Mouse (Mus musculus) CD4-positive helper T cell, adult 2 months (primary cell): ENCODE data around the gene Gm45062.
A peak's percentile ranks its signal among the peaks of the same experiment; 100 is the strongest.

ENCODE experiments used
- DNase-seq: peaks from one replicate; pipeline ENCODE4 v3.0.0-alpha.2; 2012; ENCODE audit warnings: low read depth, missing footprints, low spot score

Gene Gm45062

DNA sequence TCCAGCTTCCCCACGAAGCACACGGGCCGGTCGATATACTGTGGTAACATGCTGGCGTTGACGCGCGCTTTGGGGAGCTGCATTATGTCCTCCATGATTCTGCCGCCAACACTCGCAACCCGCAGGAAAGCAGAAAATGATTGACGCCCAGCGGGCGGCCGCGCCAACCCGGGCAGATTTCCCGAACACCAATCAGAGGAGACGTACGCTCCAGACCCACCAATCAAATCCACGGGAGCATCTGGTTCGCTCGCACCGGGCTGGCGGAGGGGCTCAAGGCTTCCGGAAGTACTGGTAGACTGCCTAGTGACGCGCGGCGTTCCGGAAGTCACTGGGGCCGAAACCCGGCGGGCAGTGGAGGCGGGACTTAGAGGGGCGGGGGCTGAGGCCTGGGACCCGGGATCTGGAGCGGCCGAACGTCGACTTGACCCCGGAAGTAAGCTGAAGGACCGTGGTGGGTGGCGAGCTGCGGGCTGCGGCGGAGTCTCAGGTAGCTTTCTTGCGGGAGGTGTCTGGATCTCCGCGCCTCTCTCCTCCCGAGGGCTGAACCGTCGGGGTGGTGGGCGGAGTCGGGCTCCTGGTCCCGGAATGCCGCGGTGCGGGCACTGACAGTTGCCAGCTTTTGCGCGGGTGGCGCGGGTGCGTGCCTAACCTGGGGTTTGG, at the start of gene Gm45062, which contains the start of the genes Rpa3 and Umad1:
Gene Gm45062, plus strand, starts transcription at position 447 of the 663 bp plus-strand sequence.
Gene Rpa3, minus strand, starts transcription at position 170 of the 663 bp plus-strand sequence.
Gene Umad1, plus strand, starts transcription at position 285 of the 663 bp plus-strand sequence.
- DNase-seq: peak; percentile 98

DNA sequence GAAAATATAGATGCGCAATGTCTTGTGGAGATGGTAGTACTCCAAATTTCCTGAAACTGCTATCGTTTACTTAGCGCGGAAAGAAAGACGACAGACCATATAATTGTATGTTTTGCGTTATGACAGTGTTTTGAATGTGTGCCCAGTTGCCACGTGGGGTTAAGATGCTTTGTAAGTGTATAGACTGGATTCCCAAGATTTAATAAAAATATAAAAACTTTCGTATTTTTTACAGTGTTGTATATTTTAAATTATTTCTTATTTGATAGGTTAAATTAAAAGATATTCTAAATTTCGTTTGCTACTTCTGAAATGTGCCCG, 49.4 kb upstream of the Gm45062 start:
- DNase-seq: no peak

- DNase-seq: no peak
These were observed 48.6 kb upstream of the Gm45062 start for GRCm38 (mm10) chr6:8210661-8211060.

GRCm38 (mm10) chr6:8227035-8227434, 32.2 kb upstream of the Gm45062 start:
- no peak for DNase-seq

- DNase-seq: no peak
These were observed 30.7 kb upstream of the Gm45062 start for GRCm38 (mm10) chr6:8228596-8228995.

- DNase-seq: peak; percentile 3
These were observed 934 bp upstream of the Gm45062 start for GRCm38 (mm10) chr6:8258316-8258715.

DNA sequence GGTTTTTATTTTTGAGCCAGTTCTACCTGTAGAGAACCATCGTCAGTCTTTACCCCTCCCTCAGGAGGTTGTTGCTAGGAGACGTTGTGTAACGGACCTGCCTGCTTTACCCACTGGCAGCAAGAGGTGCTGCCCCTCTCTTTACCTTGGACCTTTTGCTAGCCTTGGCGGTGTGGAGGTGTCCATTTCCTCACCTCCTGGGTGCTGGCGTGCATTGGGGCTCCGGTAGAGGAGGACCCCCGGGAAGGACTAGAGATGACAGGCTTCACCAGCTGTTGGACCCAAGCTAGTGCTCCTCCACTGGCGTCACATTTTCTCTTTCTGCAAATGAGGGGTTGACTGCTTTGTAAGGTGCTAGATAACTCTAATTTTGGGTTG, 406 bp downstream of the Gm45062 start:
- DNase-seq: no peak

- DNase-seq: no peak
These were observed 11.8 kb downstream of the Gm45062 start for GRCm38 (mm10) chr6:8271047-8271446.

DNA sequence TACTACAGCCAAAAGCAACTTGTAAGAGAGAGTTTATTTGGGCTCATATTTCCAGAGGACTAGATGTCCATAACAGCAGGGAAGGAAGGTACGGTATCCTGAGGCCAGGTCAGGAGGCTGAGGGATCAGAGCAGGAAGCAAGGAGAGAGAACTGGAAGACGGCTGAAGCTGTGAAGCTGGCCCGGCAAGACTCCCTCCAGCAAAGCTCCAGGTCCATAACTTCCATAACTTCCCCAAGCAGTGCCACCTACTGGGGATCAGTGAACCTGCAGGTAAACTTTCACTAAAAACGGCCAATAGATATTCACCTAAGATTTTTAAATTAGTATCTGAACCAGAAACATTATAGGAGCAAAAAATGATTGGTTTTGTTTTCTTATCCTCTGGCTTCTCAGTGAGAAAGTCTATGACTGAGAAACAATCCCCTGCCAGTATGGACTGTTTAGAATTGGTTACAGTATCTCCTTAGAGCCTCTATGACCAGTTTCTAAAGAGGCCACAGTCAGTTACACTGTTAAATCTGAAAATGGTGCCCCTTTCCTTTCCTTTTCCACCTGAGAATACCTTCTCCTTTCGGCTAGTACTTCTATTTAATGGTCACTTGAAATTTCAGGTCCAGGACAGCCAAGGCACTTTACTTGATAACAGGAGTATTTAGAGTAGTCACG, 15.3 kb downstream of the Gm45062 start:
- peak; percentile 58 for DNase-seq

GRCm38 (mm10) chr6:8275098-8275497, 15.8 kb downstream of the Gm45062 start:
- DNase-seq: peak; percentile 51

DNA sequence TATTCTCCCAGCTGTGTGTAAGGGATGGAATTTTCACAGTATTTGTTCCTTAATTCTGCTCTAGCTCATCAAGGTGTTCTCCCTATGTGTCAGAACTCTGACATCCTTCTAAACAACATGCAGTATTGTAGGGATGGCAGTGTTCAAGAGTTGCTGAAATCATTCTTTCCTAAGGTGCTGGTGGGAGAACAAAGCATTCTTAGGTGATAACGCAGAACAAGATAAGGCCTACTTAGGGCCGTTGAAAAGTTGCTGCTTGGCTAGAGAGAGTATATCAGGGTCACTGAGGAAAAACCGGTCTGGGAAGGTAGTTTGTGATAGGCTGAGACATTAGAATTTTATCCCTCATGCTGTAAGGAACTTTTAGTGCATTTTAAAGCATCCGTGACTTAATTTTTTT, 17.2 kb downstream of the Gm45062 start:
- no peak for DNase-seq

- peak; percentile 55 for DNase-seq
These were observed 19.3 kb downstream of the Gm45062 start for GRCm38 (mm10) chr6:8278426-8279002.

DNA sequence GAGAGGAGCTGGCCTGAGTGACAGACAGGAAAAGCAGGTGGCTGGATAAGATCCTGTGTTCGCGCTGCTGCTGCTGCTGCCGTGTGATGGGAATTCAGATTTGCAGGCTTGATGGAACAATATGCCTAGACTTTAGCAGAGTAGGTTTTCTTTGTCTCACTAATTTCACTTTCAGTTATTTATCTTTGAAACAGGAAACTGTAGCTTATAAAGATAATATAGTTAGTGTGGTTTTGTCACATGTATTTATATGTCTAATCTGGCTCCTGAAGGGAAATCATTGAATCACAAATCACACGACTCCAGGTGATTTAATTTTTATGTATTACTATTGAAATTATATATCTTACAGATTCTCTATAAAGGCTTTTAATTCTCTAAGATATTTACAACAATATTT, 24.0 kb downstream of the Gm45062 start:
- DNase-seq: no peak

GRCm38 (mm10) chr6:8285401-8285960, 26.2 kb downstream of the Gm45062 start:
- DNase-seq: no peak

GRCm38 (mm10) chr6:8286146-8286545, 26.9 kb downstream of the Gm45062 start:
- no peak for DNase-seq

DNA sequence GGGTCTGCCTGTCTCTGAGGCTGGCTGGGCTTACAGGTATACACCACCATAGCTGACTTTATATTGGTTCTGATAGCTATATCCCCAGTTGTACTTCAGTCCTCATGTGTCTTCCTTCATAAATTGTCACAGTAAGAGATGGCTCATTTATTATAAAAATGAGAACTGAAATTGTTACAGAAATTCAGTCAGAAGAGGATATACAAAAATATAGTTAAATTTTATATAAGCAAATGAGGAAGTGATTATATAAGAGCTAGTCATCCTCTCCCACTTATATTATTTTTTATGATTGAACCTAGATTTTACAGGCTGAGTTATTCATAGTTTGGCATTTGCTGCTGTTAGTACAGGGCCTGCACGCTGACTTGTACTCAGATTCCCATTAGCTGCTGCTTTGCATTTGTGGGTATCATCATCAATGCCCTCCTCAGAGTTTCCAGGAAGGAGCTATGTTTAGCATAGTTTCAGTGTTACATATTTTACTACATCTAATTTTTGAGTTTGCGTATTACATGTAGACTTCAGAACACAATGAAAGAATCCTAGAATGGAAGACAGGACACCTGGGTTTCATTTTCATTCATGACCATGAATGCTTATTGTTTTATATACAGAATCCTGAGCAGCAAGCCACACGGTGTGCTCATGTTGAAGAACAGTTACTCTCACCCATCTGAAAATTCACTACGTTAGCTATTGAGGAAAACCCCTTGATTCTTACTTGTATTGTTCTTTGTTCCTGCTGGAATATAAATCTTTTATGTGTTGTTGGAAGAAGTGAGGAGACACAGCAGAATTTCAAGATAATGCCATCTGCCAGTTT, 29.7 kb downstream of the Gm45062 start:
- no peak for DNase-seq

DNA sequence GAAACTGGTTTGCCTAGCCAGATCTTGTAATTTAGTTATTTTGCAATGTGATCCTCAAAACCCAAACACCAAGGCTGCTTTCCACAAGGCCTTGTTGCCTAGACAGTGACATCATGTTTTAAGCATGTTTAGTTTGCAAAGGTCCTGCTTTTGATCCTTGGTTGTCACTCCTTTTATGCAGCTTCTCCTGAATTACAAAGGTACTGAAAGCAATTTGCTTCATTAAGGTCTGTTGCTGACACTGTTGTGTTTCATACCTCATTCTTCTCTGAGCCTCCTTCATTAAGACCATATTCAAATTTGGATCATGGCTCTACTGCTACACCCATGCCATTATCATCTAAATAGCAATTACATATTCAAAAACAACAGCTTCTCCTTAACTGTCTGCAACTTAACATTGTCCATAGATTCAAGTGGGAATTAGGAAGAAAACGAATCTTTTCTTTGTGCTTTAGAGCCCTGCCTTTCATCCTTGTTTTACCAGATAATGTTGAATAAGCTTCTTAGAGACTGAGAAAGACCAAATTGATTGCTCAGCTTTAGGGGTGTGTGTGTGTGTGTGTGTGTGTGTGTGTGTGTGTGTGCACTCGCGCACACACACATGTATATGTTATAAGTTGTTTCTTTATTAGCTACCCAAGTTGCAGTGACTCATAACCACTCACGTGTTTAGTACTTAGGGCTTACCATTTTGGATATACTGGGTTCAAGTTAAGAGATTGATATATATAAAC, 35.0 kb downstream of the Gm45062 start:
- no peak for DNase-seq

DNA sequence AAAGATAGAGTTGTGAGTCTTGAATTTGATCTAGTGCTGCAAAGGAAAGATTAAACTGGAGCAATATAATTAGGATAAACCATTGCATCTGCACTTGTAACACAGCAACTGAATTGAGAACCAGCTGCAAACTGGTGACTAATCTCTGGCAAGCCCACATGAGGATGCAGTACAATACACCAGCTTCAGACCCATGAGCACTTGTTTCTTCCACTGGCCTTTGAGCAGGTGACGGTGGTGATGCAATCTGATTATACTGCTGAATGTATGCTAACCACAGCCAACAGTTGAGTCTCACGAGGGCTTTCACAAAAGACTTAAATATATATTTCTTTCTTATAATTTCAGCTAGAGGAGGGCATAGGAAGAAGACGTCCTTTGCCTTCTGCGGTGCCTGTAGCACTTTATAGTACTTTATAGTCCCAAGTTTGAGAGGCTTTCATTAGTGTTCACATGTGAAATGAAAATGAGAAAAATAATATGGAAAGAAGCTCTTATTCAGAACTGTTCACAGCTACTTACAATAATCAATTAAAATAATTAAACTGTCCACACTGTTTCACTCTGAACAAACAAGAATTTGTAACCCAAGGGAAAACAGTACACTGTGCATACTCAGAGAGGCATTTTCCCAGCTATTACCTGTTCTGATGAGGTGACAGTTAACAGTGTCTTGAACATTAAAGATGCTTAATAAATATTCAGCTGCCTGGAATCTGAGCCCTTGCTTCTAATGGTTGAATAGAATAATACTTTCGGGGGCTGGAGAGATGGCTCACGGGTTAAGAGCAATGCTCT, 40.0 kb downstream of the Gm45062 start:
- DNase-seq: peak; percentile 7

GRCm38 (mm10) chr6:8307878-8308775, 48.9 kb downstream of the Gm45062 start:
- DNase-seq: no peak
